Mouse (Mus musculus) layer of hippocampus, adult 11-12 months (tissue): Measurements from ENCODE around the gene Acsl4.

ENCODE experiments used
- DNase-seq: peaks from one replicate; pipeline ENCODE4 v3.0.0; 2022; ENCODE audit warnings: low spot score

Acsl4 gene

DNA sequence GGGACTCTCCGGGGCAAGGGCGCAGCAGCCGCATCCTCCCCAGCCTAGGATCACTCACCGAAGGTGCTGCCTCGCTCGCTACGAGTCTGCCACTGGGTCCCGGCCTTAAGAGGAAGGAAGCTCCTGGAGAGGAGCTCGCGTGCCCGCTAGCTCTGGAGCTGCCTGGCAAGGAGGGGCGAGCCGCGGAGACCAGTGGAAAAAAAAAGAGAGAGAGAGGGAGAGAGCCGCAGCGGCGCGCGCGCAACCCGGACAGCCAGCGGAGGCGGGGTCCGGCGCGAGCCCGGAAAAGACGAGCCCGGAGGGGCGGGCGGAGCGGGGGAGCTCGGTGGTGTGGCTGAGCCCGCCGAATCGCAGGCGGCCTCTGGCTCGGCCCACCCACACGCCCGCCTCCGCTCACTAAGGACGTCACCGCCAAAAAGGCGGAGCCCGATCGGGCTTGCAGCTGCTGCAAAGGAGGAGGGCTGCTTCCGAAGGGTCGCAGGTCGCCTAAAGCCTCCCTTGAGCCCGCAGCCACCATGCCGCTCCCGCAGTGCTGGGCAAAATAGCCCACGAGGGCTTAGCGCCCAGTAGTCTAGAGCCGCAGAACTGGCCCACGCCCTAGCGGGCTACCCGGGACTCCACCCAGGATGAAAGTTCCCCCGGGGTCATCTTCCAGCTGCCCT lies at the start of gene Acsl4:
Acsl4 (minus strand) TSS at position 289 of the 662 bp plus-strand sequence.
- peak; percentile 82 for DNase-seq

GRCm38 (mm10) chrX:142437971-142438504 lies 47.7 kb upstream of the Acsl4 start:
- DNase-seq, result no peak

GRCm38 (mm10) chrX:142432846-142433245 lies 42.5 kb upstream of the Acsl4 start:
- DNase-seq, result no peak

- no peak for DNase-seq
Observed at GRCm38 (mm10) chrX:142427111-142427510, 36.8 kb upstream of the Acsl4 start.

DNA sequence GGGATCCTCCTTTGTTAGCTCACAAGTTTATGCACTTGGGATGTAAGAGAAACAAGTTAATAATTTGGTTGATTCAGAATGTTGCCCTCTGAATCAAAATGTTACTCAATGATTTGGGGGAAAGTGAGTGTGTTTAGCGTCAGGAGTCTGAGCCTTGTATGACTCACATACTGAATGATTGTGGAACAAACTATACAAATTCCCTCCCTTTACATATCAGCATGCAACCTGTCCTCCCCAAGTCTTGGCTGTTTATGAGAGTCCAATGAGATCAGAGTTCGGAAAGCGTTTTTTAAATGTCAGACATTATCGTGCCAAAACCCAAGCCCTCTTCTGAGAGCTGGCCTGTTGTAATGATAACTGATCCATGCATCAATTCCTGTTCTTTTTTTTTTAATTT lies 36.3 kb upstream of the Acsl4 start:
- DNase-seq, result no peak

GRCm38 (mm10) chrX:142413884-142414283 lies 23.5 kb upstream of the Acsl4 start:
- DNase-seq, result no peak

DNA sequence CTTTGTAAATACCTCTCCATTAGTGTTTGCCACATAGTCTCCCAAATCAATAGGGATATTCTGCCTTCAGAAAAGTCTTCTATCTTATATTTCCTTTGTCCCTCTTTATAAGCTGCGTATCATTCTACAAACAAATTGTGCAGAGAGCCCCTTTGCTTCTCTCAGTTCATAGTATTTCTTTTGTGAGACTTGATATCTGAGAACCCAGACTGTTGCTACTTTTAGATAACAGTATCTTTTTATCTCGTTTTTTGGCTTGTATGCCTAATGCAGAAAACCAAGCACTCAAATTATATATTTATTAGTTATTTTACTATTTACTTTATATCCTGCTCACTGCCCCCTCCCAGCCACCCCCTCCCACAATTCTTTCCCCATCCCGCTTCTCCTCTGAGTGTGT lies 19.7 kb upstream of the Acsl4 start:
- no peak for DNase-seq

- no peak for DNase-seq
Observed at GRCm38 (mm10) chrX:142409338-142409737, 19.0 kb upstream of the Acsl4 start.

GRCm38 (mm10) chrX:142403114-142403513 lies 12.8 kb upstream of the Acsl4 start:
- DNase-seq, result no peak

- DNase-seq, result no peak
Observed at GRCm38 (mm10) chrX:142398621-142399020, 8.3 kb upstream of the Acsl4 start.

DNA sequence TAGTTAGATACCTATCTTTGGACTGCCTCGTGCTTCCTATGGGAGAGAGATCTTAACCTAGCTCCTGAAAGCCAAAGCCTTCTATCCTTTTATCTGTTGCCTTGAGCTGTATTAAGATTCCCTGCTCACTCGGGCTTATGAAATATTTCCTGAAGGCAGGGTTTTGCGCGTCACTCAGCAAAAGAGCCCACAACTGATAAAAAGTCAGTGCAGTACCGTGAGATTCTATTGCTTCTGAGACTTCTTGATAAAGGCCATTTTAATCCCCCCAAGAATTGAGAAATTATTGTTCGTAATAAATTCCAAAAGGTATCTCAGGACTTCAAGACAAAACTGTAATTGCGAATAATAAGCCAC lies 552 bp upstream of the Acsl4 start:
- DNase-seq, result no peak

GRCm38 (mm10) chrX:142389581-142390159 lies 665 bp downstream of the Acsl4 start:
- DNase-seq, result peak; percentile 7

DNA sequence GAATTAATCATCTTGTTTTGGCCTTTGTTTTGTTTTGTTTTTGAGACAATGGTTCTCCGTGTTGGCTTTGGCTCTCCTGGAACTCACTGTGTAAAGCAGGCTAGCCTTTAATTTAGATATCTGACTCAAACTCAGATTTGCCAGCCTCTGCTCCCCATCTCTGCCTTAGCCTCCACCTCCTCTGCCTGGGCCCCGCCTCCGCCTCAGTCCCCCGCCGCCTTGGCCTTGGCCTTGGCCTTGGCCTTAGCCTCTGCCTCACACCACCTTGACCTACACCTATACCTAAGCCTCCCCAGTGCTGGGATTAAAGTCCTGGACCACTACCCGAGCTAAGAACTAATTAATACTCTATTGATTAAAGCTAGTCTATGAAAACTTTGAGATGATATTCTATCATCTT lies 2.2 kb downstream of the Acsl4 start:
- DNase-seq, result no peak

DNA sequence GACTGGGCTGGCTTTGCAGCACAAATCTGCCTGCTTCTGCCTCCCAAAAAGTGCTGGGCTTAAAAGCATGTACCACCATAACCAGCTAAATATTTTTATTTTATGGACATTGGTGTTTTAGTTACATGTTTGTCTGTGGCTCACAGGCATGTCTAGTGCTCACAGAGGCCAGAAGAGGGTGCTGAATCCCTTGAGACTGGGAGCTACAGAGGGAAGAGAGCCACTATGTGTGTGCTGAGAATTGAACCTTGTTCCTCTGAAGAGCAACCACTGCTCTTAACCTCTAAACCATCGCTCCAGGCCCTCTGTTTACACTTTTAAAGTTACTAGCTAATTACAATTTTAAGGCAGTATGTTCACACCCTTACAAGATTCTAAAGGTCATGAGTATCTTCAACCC lies 2.7 kb downstream of the Acsl4 start:
- DNase-seq, result no peak

- no peak for DNase-seq
Observed at GRCm38 (mm10) chrX:142384918-142385317, 5.4 kb downstream of the Acsl4 start.

GRCm38 (mm10) chrX:142379894-142380293 lies 10.4 kb downstream of the Acsl4 start:
- no peak for DNase-seq

DNA sequence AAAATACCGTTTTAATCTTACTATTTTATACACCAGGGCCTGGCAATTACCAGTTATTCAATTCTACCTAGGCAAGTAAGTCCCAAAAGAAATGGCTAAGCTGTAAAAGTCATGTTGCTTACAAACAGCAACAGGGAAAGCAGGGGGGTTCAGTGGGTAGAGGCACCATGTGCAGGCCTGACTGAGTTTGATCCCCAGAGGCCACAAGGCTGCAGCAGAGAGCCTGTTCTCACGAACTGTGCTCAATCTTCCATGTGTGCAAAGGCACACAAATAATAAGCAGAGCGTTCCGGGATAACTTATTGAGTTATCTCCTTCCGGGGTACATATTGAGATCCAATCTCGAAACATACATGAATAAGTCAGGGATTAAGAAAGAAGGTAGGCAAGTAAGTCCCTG lies 12.3 kb downstream of the Acsl4 start:
- no peak for DNase-seq

- DNase-seq, result no peak
Observed at GRCm38 (mm10) chrX:142377358-142377757, 13.0 kb downstream of the Acsl4 start.

- DNase-seq, result no peak
Observed at GRCm38 (mm10) chrX:142376747-142377146, 13.6 kb downstream of the Acsl4 start.

- no peak for DNase-seq
Observed at GRCm38 (mm10) chrX:142375519-142375918, 14.8 kb downstream of the Acsl4 start.

DNA sequence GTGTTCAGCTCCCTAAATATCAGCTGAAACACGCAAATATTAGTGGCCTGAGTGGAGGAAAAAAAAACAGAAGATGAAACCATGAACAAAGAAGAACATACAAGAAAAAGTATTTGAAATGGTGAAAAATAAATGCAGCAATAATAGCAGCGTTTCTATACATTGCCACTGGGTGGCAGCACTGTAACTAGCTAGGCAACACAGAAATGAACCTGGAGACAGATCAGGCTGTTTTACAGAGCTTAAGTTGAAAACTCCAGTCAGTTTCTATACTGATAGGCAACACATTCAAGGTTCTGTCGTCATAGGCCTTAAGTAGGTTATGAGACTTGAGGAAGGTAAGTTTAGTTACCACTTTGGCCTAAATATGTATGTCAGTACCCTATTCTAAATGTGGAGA lies 17.9 kb downstream of the Acsl4 start:
- DNase-seq, result peak; percentile 44

DNA sequence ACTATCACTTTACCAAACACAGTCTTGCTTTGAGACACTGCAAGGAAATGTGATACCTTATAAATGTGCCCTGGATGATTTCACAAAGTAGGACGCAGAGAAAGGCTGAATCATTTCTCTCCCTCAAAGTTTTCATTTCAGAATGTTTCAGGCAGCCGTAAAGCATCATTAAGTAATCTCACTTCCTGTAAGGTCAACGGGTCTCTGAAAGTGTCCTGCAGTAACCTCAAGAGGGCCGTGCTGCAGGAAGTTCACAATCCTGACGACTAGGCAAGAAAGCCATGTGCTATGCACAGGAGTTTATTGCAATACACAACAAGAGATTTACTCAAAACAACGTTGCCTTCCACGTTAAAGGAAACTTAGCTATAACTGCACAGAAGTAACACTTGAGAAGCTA lies 20.4 kb downstream of the Acsl4 start:
- no peak for DNase-seq

- no peak for DNase-seq
Observed at GRCm38 (mm10) chrX:142363882-142364281, 26.5 kb downstream of the Acsl4 start.

DNA sequence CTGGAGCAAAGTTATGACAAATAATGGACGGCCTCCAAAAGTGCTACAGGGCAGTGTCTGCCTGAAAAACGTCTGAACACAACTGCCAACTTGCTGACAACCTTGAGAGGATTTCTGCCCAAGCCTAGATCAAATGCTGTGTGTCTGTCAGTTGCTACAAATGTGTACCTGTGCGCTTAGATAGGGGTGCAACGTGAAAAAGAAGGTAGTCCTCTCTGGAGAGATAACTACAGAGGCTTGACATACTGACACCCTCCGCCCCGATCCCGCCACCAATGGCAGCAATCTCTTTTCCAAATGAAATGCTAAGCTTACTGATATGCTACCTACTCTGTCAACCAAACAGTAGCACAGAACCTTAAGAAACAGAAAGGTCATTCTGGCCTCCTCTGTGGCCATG lies 31.3 kb downstream of the Acsl4 start:
- no peak for DNase-seq
